Mouse (Mus musculus) heart, postnatal 0 days (tissue): ENCODE results near the gene Gm2075. TPM values are rescaled to one million over a fixed set of nuclear protein-coding genes. Genes with fewer than 3 reads are reported as not detected.

Experiments
- polyA plus RNA-seq: library from polyadenylated mRNA; unstranded; fragments of >200 nt; fragmentation: Nextera tagmentation; extraction: Ambion mirVana; gene quantifications from 2 replicates; pipeline ENCODE4 v1.2.1, GENCODE M21; 2015
- total RNA-seq: library from RNA; depleted of rRNA; stranded (reverse); fragments of >200 nt; gene quantifications from 2 replicates; pipeline ENCODE4 v1.2.3, GENCODE M21; 2014; ENCODE audit warnings: low replicate concordance; rRNA removed

The Gm2075 gene
- total and polyA plus RNA-seq, 2 experiments from 2014 or later = not detected

Other genes with a start within 250 kb of the Gm2075 start
- gene Gm21319, start 236.1 kb upstream of the Gm2075 start, total RNA-seq = not detected in 2 replicates
- not detected in 2 replicates for gene Gm21319, start 236.1 kb upstream of the Gm2075 start, polyA plus RNA-seq
- gene Gm21936, start 216.3 kb upstream of the Gm2075 start, total RNA-seq = not detected in 2 replicates
- not detected in 2 replicates for gene Gm21936, start 216.3 kb upstream of the Gm2075 start, polyA plus RNA-seq
- not detected in 2 replicates for gene BB287469, start 195.3 kb upstream of the Gm2075 start, total RNA-seq
- not detected in 2 replicates for gene BB287469, start 195.3 kb upstream of the Gm2075 start, polyA plus RNA-seq
- gene Gm2001, start 169.5 kb upstream of the Gm2075 start, total RNA-seq = not detected in 2 replicates
- gene Gm2001, start 169.5 kb upstream of the Gm2075 start, polyA plus RNA-seq = not detected in 2 replicates
- gene Gm2016, start 137.8 kb upstream of the Gm2075 start, total RNA-seq = not detected in 2 replicates
- gene Gm2016, start 137.8 kb upstream of the Gm2075 start, polyA plus RNA-seq = not detected in 2 replicates
- not detected in 2 replicates for gene Gm2022, start 116.5 kb upstream of the Gm2075 start, total RNA-seq
- gene Gm2022, start 116.5 kb upstream of the Gm2075 start, polyA plus RNA-seq = not detected in 2 replicates
- gene Gm2035, start 92.0 kb upstream of the Gm2075 start, total RNA-seq = not detected in 2 replicates
- not detected in 2 replicates for gene Gm2035, start 92.0 kb upstream of the Gm2075 start, polyA plus RNA-seq
- gene Gm2042, start 57.8 kb upstream of the Gm2075 start, total RNA-seq = not detected in 2 replicates
- gene Gm2042, start 57.8 kb upstream of the Gm2075 start, polyA plus RNA-seq = not detected in 2 replicates
- gene Gm6803, start 6.9 kb downstream of the Gm2075 start, total RNA-seq = not detected in 2 replicates
- gene Gm6803, start 6.9 kb downstream of the Gm2075 start, polyA plus RNA-seq = not detected in 2 replicates
- not detected in 2 replicates for gene Gm2056, start 15.2 kb downstream of the Gm2075 start, total RNA-seq
- not detected in 2 replicates for gene Gm2056, start 15.2 kb downstream of the Gm2075 start, polyA plus RNA-seq
- not detected in 2 replicates for gene Gm16368, start 71.8 kb downstream of the Gm2075 start, total RNA-seq
- gene Gm16368, start 71.8 kb downstream of the Gm2075 start, polyA plus RNA-seq = not detected in 2 replicates
- not detected in 2 replicates for gene Gm10436, start 170.3 kb downstream of the Gm2075 start, total RNA-seq
- not detected in 2 replicates for gene Gm10436, start 170.3 kb downstream of the Gm2075 start, polyA plus RNA-seq
- not detected in 2 replicates for gene Gm8332, start 238.3 kb downstream of the Gm2075 start, total RNA-seq
- not detected in 2 replicates for gene Gm8332, start 238.3 kb downstream of the Gm2075 start, polyA plus RNA-seq